Mouse (Mus musculus): ENCODE data around the gene Mybpc3.
A peak's percentile ranks its signal among the peaks of the same experiment; 100 is the strongest.

Mybpc3 gene

GRCm38 (mm10) chr2:91117585-91118275 lies at the start of gene Mybpc3:
Gene Mybpc3, plus strand, starts transcription at chr2:91118144.
- DNase-seq (ENCODE audit: low spot score in 2 of 2): no peak

GRCm38 (mm10) chr2:91068162-91068871 lies 49.6 kb upstream of the Mybpc3 start:
- DNase-seq (ENCODE audit: low spot score in 2 of 2): no peak

- no peak for DNase-seq (ENCODE audit: low spot score in 2 of 2)
Measured at GRCm38 (mm10) chr2:91068872-91069165, 49.1 kb upstream of the Mybpc3 start.

- DNase-seq (ENCODE audit: low spot score in 2 of 2): no peak
Measured at GRCm38 (mm10) chr2:91069306-91070000, 48.5 kb upstream of the Mybpc3 start.

GRCm38 (mm10) chr2:91070076-91070800 lies 47.7 kb upstream of the Mybpc3 start, which contains the start of gene Slc39a13:
Gene Slc39a13, minus strand, starts transcription at chr2:91070417.
- DNase-seq (ENCODE audit: low spot score in 2 of 2): peak; percentile 96 to 97

GRCm38 (mm10) chr2:91071059-91071458 lies 46.9 kb upstream of the Mybpc3 start:
- no peak for DNase-seq (ENCODE audit: low spot score in 2 of 2)

GRCm38 (mm10) chr2:91072092-91072491 lies 45.9 kb upstream of the Mybpc3 start:
- no peak for DNase-seq (ENCODE audit: low spot score in 2 of 2)

GRCm38 (mm10) chr2:91077957-91078313 lies 40.0 kb upstream of the Mybpc3 start:
- DNase-seq (ENCODE audit: low spot score in 2 of 2): no peak

- peak in 1 of 2 experiments; percentile 28 for DNase-seq (ENCODE audit: low spot score in 2 of 2)
Measured at GRCm38 (mm10) chr2:91078314-91079025, 39.5 kb upstream of the Mybpc3 start.

GRCm38 (mm10) chr2:91079026-91079384 lies 38.9 kb upstream of the Mybpc3 start:
- no peak for DNase-seq (ENCODE audit: low spot score in 2 of 2)

GRCm38 (mm10) chr2:91080784-91081513 lies 37.0 kb upstream of the Mybpc3 start:
- DNase-seq (ENCODE audit: low spot score in 2 of 2): no peak

- no peak for DNase-seq (ENCODE audit: low spot score in 2 of 2)
Measured at GRCm38 (mm10) chr2:91081775-91082695, 35.9 kb upstream of the Mybpc3 start, which contains the start of gene Spi1. Gene Spi1, plus strand, starts transcription at chr2:91082390.

GRCm38 (mm10) chr2:91082844-91083243 lies 35.1 kb upstream of the Mybpc3 start:
- DNase-seq (ENCODE audit: low spot score in 2 of 2): peak; percentile 83 to 85

- no peak for DNase-seq (ENCODE audit: low spot score in 2 of 2)
Measured at GRCm38 (mm10) chr2:91083366-91083940, 34.5 kb upstream of the Mybpc3 start.

GRCm38 (mm10) chr2:91084179-91084820 lies 33.6 kb upstream of the Mybpc3 start:
- DNase-seq (ENCODE audit: low spot score in 2 of 2): no peak

GRCm38 (mm10) chr2:91085494-91086391 lies 32.2 kb upstream of the Mybpc3 start:
- DNase-seq (ENCODE audit: low spot score in 2 of 2): no peak

GRCm38 (mm10) chr2:91086392-91087237 lies 31.3 kb upstream of the Mybpc3 start:
- DNase-seq (ENCODE audit: low spot score in 2 of 2): no peak
